Mouse (Mus musculus): Measurements from ENCODE around the gene Nceh1.

DNA sequence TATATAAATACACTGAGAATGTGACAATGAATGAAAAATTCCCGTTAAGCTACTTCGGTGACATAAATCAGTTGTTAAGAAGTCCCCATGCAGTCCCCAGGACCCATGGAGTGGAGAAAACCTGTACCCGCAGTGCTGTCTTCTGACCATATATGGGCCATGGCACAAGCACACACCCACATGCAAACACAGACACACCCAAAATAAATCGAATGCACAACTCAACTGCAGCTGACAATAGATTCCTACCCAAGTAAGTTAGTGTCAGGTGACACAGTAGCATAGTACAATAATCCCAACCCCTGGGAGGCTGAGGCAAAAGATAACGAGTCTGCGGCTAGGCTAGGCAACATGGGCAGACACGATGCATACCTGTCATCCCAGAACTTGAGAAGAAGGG lies 39.2 kb upstream of the Nceh1 start:
- no peak for TF ChIP-seq POLR2A (IDR thresholded peaks at IDR 0.05; ENCODE audit: insufficient read length, low read depth)
- no peak for TF ChIP-seq TCF12 (IDR thresholded peaks at IDR 0.05; ENCODE audit: insufficient read depth, poor library complexity, severe bottlenecking)
- no peak for TF ChIP-seq MYOD1 (IDR thresholded peaks at IDR 0.05; ENCODE audit: control insufficient read depth in 1 of 3, insufficient read length in 2 of 3, low read depth in 2 of 3)
- no peak for TF ChIP-seq E2F4 (IDR thresholded peaks at IDR 0.05; ENCODE audit: insufficient read depth)
- TF ChIP-seq REST (IDR thresholded peaks at IDR 0.05; ENCODE audit: insufficient read depth, insufficient read length), result no peak
- TF ChIP-seq USF1 (IDR thresholded peaks at IDR 0.05; ENCODE audit: low read depth), result no peak
- no peak for TF ChIP-seq MAX (IDR thresholded peaks at IDR 0.05; ENCODE audit: low read depth)
- TF ChIP-seq POLR2AphosphoS2 (IDR thresholded peaks at IDR 0.05; ENCODE audit: insufficient read length, low read depth), result no peak

Measured in myocyte (in vitro differentiated cells).